Mouse (Mus musculus) gastrocnemius, adult 18-20 months (tissue): ENCODE data around the gene Rassf8. TPM values are rescaled to one million over a fixed set of nuclear protein-coding genes. Genes with fewer than 3 reads are reported as not detected.

Experiments used
- DNase-seq: peaks from one replicate; pipeline ENCODE4 v3.0.0; 2021; ENCODE audit warnings: low spot score
- long read RNA-seq, 2 experiments: library from polyadenylated mRNA; stranded (forward); transcript quantifications; one replicate each; pipeline ENCODE4 v2.0.0; 2021
- total RNA-seq, 2 experiments: library from RNA; stranded (reverse); gene quantifications; 2 replicates each; pipeline ENCODE4 v1.2.3; 2021

Gene Rassf8
- total RNA-seq = 10 to 100 TPM; 28.6 to 32.2 TPM
- long read RNA-seq, experiment 1, full-length matches to known transcripts = 3 of 6 reads
- long read RNA-seq, experiment 1, partial matches to known transcripts = 2 of 6 reads
- long read RNA-seq, experiment 1, other reads (novel, unspliced or antisense) = 1 of 6 reads
- long read RNA-seq, experiment 2, full-length matches to known transcripts = 5 of 5 reads
- long read RNA-seq, experiment 2, partial matches to known transcripts = 0 of 5 reads
- long read RNA-seq, experiment 2, other reads (novel, unspliced or antisense) = 0 of 5 reads

- peak; percentile 90 for DNase-seq
Observed at GRCm38 (mm10) chr6:145746132-145746849, at the start of gene Rassf8. Rassf8 (plus strand) TSS chr6:145746748.

GRCm38 (mm10) chr6:145701021-145701540 is 45.5 kb upstream of the Rassf8 start:
- no peak for DNase-seq

GRCm38 (mm10) chr6:145703667-145704066 is 42.9 kb upstream of the Rassf8 start:
- DNase-seq = no peak

- DNase-seq = no peak
Observed at GRCm38 (mm10) chr6:145709956-145710720, 36.4 kb upstream of the Rassf8 start.

- no peak for DNase-seq
Observed at GRCm38 (mm10) chr6:145710797-145711196, 35.8 kb upstream of the Rassf8 start.

- DNase-seq = no peak
Observed at GRCm38 (mm10) chr6:145711320-145711719, 35.2 kb upstream of the Rassf8 start.

- DNase-seq = no peak
Observed at GRCm38 (mm10) chr6:145713241-145714114, 33.1 kb upstream of the Rassf8 start.

GRCm38 (mm10) chr6:145714131-145714530 is 32.4 kb upstream of the Rassf8 start:
- no peak for DNase-seq

GRCm38 (mm10) chr6:145722596-145722995 is 24.0 kb upstream of the Rassf8 start:
- no peak for DNase-seq

GRCm38 (mm10) chr6:145723131-145723863 is 23.3 kb upstream of the Rassf8 start:
- no peak for DNase-seq

- DNase-seq = no peak
Observed at GRCm38 (mm10) chr6:145725849-145726248, 20.7 kb upstream of the Rassf8 start.

- no peak for DNase-seq
Observed at GRCm38 (mm10) chr6:145726986-145727385, 19.6 kb upstream of the Rassf8 start.

GRCm38 (mm10) chr6:145732868-145733267 is 13.7 kb upstream of the Rassf8 start:
- DNase-seq = no peak

GRCm38 (mm10) chr6:145733276-145733675 is 13.3 kb upstream of the Rassf8 start:
- peak; percentile 31 for DNase-seq

- no peak for DNase-seq
Observed at GRCm38 (mm10) chr6:145733911-145734310, 12.6 kb upstream of the Rassf8 start.

GRCm38 (mm10) chr6:145736099-145736498 is 10.4 kb upstream of the Rassf8 start:
- DNase-seq = no peak

GRCm38 (mm10) chr6:145739231-145739630 is 7.3 kb upstream of the Rassf8 start:
- no peak for DNase-seq

- no peak for DNase-seq
Observed at GRCm38 (mm10) chr6:145740011-145740410, 6.5 kb upstream of the Rassf8 start.

GRCm38 (mm10) chr6:145745291-145745690 is 1.3 kb upstream of the Rassf8 start:
- DNase-seq = no peak
